Comparison of ENCODE assay signal across 8 mouse cellular contexts in the genomic region with DNA sequence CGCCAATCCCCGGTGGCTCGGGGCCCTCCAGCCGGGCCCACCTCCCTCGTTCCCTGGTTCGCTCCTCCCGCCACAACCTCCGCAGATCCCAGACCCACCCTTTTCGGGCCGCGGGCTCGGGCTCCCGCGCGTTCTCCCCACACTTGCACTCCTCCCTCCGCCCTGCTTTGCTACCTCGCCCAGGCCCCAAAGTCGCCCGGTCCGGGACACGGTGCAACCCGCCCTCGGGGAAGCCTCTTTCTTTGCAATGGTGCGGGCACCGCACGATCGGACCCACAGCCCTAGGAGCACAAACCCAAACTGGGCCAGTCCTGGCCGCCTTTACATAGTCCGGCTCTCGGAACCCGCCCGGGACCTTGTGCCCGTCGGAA. TPM values are rescaled to one million over a fixed set of nuclear protein-coding genes. Genes with fewer than 3 reads are reported as not detected.
DNase-seq lines count a peak whose midpoint lies in the region; ATAC-seq lines count a peak whose summit lies in the region.

No protein-coding gene starts in this region.

- H3K9me3 ChIP-seq in forebrain, embryonic 14.5 days (replicated peaks; ENCODE audit: control insufficient read depth, low read length) = no peaks in the 10 kb centered on the region
- H3K9me3 ChIP-seq in hindbrain, embryonic 13.5 days = no peaks in the 10 kb centered on the region
- no peaks in the 10 kb centered on the region for H3K9me3 ChIP-seq in liver, embryonic 11.5 days (ENCODE audit: control insufficient read depth, low read length)
- no peaks in the 10 kb centered on the region for H3K9me3 ChIP-seq in neural tube, embryonic 14.5 days (ENCODE audit: control insufficient read depth, low read length)

- peak; percentile 21 to 24 for DNase-seq in kidney, adult 8-10 months
- DNase-seq in kidney, postnatal 10 days = no peak
- peak; percentile 59 for DNase-seq in R1 (ENCODE audit: low read depth, low spot score)
- no peak for DNase-seq in forebrain, embryonic 14.5 days (ENCODE audit: low spot score)
- DNase-seq in liver, embryonic 11.5 days (ENCODE audit: low spot score) = peak; percentile 79

- H3K4me3 ChIP-seq in forebrain, embryonic 14.5 days (ENCODE audit: low read depth, low read length) = peak overlapping the region; percentile 43
- peak overlapping the region; percentile 48 for H3K4me3 ChIP-seq in hindbrain, embryonic 13.5 days
- peak overlapping the region; percentile 49 for H3K4me3 ChIP-seq in liver, embryonic 11.5 days (ENCODE audit: low read depth, low read length)
- H3K4me3 ChIP-seq in neural tube, embryonic 14.5 days (ENCODE audit: low read depth, low read length) = peak overlapping the region; percentile 41

- no peaks in the 10 kb centered on the region for H3K4me1 ChIP-seq in forebrain, embryonic 14.5 days (ENCODE audit: control insufficient read depth, insufficient read depth, low read length)
- H3K4me1 ChIP-seq in hindbrain, embryonic 13.5 days (replicated peaks) = no peaks in the 10 kb centered on the region
- H3K4me1 ChIP-seq in liver, embryonic 11.5 days (replicated peaks; ENCODE audit: control insufficient read depth, insufficient read depth, low read length) = no peaks in the 10 kb centered on the region; the same call in 1 of the 2 replicates
- H3K4me1 ChIP-seq in neural tube, embryonic 14.5 days (ENCODE audit: control insufficient read depth, insufficient read depth, low read length) = no peaks in the 10 kb centered on the region

- 24% methylated on average over 26 of the region's 34 CpGs for WGBS in forebrain, embryonic 14.5 days
- 9% methylated on average over 31 of the region's 34 CpGs for WGBS in hindbrain, embryonic 13.5 days
- 10% methylated on average over 31 of the region's 34 CpGs for WGBS in liver, embryonic 11.5 days
- WGBS in neural tube, embryonic 14.5 days = 27% methylated on average over 15 of the region's 34 CpGs

- H3K27me3 ChIP-seq in forebrain, embryonic 14.5 days (replicated peaks; ENCODE audit: control insufficient read depth, insufficient read depth, low read length) = no peaks in the 10 kb centered on the region
- H3K27me3 ChIP-seq in hindbrain, embryonic 13.5 days = no peaks in the 10 kb centered on the region
- peaks cover 12% of the 10 kb centered on the region for H3K27me3 ChIP-seq in liver, embryonic 11.5 days (replicated peaks; ENCODE audit: control insufficient read depth, insufficient read depth, low read length)
- H3K27me3 ChIP-seq in neural tube, embryonic 14.5 days (ENCODE audit: control insufficient read depth, insufficient read depth, low read length) = no peaks in the 10 kb centered on the region

- H3K9ac ChIP-seq in forebrain, embryonic 14.5 days (ENCODE audit: low read length) = peak overlapping the region; percentile 67
- peak overlapping the region; percentile 65 for H3K9ac ChIP-seq in hindbrain, embryonic 13.5 days
- H3K9ac ChIP-seq in liver, embryonic 11.5 days (ENCODE audit: low read depth, low read length) = peak overlapping the region; percentile 56
- peak overlapping the region; percentile 55 for H3K9ac ChIP-seq in neural tube, embryonic 14.5 days (replicated peaks; ENCODE audit: low read depth, low read length)

- peaks cover 8% of the 10 kb centered on the region; the same call in 1 of the 2 replicates for H3K36me3 ChIP-seq in forebrain, embryonic 14.5 days (ENCODE audit: control insufficient read depth, insufficient read depth, low read length)
- H3K36me3 ChIP-seq in hindbrain, embryonic 13.5 days = peaks cover 8% of the 10 kb centered on the region; the same call in 1 of the 2 replicates
- H3K36me3 ChIP-seq in liver, embryonic 11.5 days (ENCODE audit: control insufficient read depth, insufficient read depth, low read length) = peaks cover 5% of the 10 kb centered on the region
- H3K36me3 ChIP-seq in neural tube, embryonic 14.5 days (ENCODE audit: control insufficient read depth, insufficient read depth, low read length) = no peaks in the 10 kb centered on the region

- H3K27ac ChIP-seq in forebrain, embryonic 14.5 days (ENCODE audit: low read depth, low read length) = peak overlapping the region; percentile 48; the same call in 1 of the 2 replicates
- H3K27ac ChIP-seq in hindbrain, embryonic 13.5 days = peak overlapping the region; percentile 77
- peak overlapping the region; percentile 74 for H3K27ac ChIP-seq in liver, embryonic 11.5 days (ENCODE audit: low read depth, low read length)
- peak overlapping the region; percentile 52; the same call in 1 of the 2 replicates for H3K27ac ChIP-seq in neural tube, embryonic 14.5 days (ENCODE audit: low read depth, low read length)

- H3K4me2 ChIP-seq in forebrain, embryonic 14.5 days (ENCODE audit: low read length) = peak overlapping the region; percentile 56
- peak overlapping the region; percentile 56 for H3K4me2 ChIP-seq in hindbrain, embryonic 13.5 days
- peak overlapping the region; percentile 67 for H3K4me2 ChIP-seq in liver, embryonic 11.5 days
- peak overlapping the region; percentile 51 for H3K4me2 ChIP-seq in neural tube, embryonic 14.5 days (ENCODE audit: low read depth, low read length)

- ATAC-seq in forebrain, embryonic 14.5 days = peak; percentile 62
- peak; percentile 57 for ATAC-seq in hindbrain, embryonic 13.5 days (ENCODE audit: low FRiP score)
- peak; percentile 21 for ATAC-seq in liver, embryonic 11.5 days (replicated peaks; ENCODE audit: low FRiP score)
- peak; percentile 65 for ATAC-seq in neural tube, embryonic 14.5 days (ENCODE audit: low read depth)
- ATAC-seq in activated CD4-positive, CD25-positive, alpha-beta regulatory T cell, adult 4 months = no peak

RNA-seq across cellular contexts. Expression of a gene that starts 29.0 kb away (rescaled TPM):
- 17.9 and 18.7 TPM in 2 replicates for polyA plus RNA-seq in forebrain, embryonic 14.5 days (2014; fragmentation: Nextera tagmentation; extraction: Ambion mirVana)
- 16.3 and 19.1 TPM in 2 replicates for polyA plus RNA-seq in hindbrain, embryonic 13.5 days (2015; fragmentation: Nextera tagmentation; extraction: Ambion mirVana)
- 31.3 and 36.0 TPM in 2 replicates for polyA plus RNA-seq in liver, embryonic 11.5 days (2014; fragmentation: Nextera tagmentation; extraction: Ambion mirVana)
- 15.9 and 17.0 TPM in 2 replicates for polyA plus RNA-seq in neural tube, embryonic 14.5 days (2014; fragmentation: Nextera tagmentation; extraction: Ambion mirVana)
- polyA plus RNA-seq in activated CD4-positive, CD25-positive, alpha-beta regulatory T cell, adult 4 months (2017; shearing (Covaris generic)) = 10 to 100 TPM; 26.8 to 29.1 TPM

RNA-seq across cellular contexts. Expression of a gene that starts 55.5 kb away (rescaled TPM):
- 4.7 and 6.6 TPM in 2 replicates for polyA plus RNA-seq in forebrain, embryonic 14.5 days (2014; fragmentation: Nextera tagmentation; extraction: Ambion mirVana)
- polyA plus RNA-seq in hindbrain, embryonic 13.5 days (2015; fragmentation: Nextera tagmentation; extraction: Ambion mirVana) = 7.6 and 7.8 TPM in 2 replicates
- polyA plus RNA-seq in liver, embryonic 11.5 days (2014; fragmentation: Nextera tagmentation; extraction: Ambion mirVana) = 5.4 and 7.3 TPM in 2 replicates
- polyA plus RNA-seq in neural tube, embryonic 14.5 days (2014; fragmentation: Nextera tagmentation; extraction: Ambion mirVana) = 6.4 and 6.9 TPM in 2 replicates
- polyA plus RNA-seq in activated CD4-positive, CD25-positive, alpha-beta regulatory T cell, adult 4 months (2017; shearing (Covaris generic)) = 1 to 10 TPM; 1.7 to 2.1 TPM

Comparison
In these comparisons a context has a peak if more than half of its experiments do, and no peak if none do; other contexts are left out.
1. DNase-seq: peak in kidney, adult 8-10 months (2 of 2), R1 (single experiment) and liver, embryonic 11.5 days (single experiment); none in kidney, postnatal 10 days (single experiment) and forebrain, embryonic 14.5 days (single experiment).
2. Peak in every context shown above with its lines, with median percentiles within 50 percentile points of each other: H3K27ac ChIP-seq, H3K4me2 ChIP-seq, H3K4me3 ChIP-seq and H3K9ac ChIP-seq.